Mouse (Mus musculus): ENCODE measurements at regions not wholly inside any gene's neighbourhood (a gene's known extent, or its start where the extent isn't known, plus 50 kb on each side); places are given as distances from the start of the nearest gene placed in this dataset.
"Not testable (repeated sequence)": the region's sequence is repeated elsewhere in the genome, so short reads cannot be mapped to it uniquely, and the experiment has no call there.

DNA sequence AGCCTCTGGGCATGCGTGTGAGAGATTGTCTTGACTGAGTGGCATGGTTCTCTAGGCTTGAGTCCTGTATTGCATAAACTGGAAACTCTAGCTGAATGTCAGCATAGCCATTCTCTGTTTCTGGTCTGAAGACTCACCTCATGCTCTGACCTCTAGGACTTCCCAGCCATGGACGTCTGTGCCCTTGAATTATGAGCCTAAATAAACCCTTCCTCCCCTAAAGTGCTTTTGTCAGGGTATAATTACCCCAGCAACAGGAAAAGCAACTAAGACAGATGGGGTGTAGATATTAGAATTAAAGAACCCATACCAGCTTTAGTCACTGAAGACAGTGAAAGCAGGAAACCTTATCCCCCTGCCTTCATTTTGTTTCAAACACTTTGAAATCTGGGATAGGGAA lies 253.3 kb downstream of the Tpbg start:
- DNase-seq = no peak

GRCm38 (mm10) chr9:86096246-86096645 lies 254.1 kb downstream of the Tpbg start:
- DNase-seq = no peak

- no peak for DNase-seq
These were observed 257.1 kb downstream of the Tpbg start for GRCm38 (mm10) chr9:86099325-86099724.

DNA sequence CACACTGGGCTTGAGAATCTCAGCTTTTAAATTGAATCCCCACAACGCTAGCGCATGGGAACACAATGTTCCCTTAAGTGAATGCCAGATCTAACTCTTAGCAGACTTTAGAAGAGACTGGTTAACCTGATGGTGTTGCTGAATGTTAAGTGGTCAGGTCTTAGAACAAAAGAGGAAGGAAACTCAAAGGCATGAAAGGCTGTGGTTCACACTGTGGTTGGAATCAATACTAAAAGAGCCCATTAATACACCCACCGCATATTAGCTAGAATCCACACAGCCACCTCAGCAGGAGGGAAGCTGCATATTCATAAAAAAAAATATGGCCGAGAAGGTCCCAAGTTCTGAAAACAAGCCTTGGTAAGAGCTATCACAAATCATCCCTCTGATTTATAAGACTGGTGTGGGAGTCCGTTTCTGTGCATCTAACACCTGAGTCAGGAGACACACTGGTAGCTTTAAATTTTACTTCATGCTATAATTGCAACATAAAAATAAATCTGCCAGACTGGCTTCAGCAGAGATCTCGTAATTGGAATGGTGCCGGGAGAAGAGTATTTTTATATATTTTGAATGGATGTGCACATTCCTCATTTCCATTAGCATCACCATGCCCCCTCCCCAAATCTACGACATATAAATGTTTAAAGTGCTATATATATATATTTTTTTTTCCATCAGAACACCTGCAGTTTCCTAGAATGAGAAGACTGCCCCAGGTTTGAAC lies 259.3 kb downstream of the Tpbg start:
- DNase-seq = no peak

DNA sequence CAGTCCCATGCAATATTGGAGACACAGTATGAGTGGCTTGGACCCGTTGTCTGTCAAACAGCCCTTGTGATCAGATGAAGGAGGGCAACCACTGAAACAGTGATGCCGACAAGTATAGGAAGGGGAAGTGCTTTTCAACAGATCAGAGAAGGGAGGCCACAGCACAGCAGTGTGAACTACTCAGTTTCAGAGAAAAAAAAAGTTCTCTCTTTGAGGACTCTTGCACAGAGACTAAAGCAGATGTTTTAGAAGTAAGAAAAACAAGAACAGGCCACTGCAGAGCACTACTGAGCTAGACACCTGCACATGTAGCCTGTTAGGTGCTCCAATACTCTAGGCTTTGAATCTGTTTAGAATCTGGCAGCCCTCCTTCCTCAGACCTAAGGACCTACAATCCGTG lies 261.4 kb downstream of the Tpbg start:
- DNase-seq = peak; percentile 18

DNA sequence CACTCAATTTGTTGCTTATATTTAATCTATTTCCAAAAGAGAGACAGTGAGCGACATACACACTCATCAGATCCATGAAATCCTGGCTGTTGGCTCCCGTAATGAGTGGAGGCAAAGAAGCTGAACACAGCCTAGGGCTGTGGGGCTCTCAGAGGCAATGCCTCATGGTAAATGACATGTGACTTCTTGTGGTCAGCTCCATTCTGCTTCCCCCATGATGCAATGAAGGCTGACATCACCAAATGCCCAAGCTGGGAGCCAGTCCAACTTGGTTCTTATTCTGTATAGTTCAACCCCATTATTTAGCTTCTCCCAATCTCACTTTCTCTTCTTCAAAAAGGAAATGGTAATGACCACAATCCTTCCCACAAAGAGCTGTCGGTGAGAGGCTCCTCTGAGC lies 262.5 kb downstream of the Tpbg start:
- DNase-seq = no peak

- DNase-seq = no peak
These were observed 263.7 kb downstream of the Tpbg start for GRCm38 (mm10) chr9:86105851-86106250.

GRCm38 (mm10) chr9:86109906-86110305 lies 267.7 kb downstream of the Tpbg start:
- no peak for DNase-seq

DNA sequence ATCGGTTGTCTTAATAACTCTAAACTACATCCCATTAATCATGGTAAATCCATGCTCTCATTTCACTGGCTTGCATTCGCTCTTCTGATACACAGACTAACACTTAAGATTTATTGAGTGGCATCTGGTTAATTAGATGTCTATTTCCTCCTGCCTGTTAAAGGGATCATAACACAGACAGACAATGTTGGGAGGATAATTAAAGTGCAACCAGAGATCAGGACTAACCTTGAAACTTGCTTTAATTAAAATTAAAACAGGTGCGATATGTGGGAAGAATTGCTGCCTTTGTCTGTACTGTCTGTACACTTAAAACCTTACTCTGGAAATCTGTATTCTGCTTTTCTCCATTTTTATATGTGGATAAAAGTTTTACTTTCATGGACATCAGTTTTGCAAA lies 277.2 kb downstream of the Tpbg start:
- no peak for DNase-seq

DNA sequence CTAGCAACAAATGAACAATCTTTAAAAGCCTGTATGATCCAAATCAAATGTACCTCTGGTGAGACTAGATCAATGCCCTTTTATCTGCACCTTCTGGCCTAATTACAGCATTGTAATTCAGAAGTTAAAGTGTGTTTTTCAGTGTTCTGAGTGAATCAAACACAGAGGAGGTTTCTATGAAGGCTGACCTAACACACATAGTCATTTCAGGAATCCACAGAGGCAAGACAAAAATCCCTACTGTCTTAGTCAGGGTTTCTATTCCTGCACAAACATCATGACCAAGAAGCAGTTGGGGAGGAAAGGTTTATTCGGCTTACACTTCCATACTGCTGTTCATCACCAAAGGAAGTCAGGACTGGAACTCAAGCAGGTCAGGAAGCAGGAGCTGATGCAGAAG lies 293.4 kb downstream of the Tpbg start:
- not testable (repeated sequence) for DNase-seq

DNA sequence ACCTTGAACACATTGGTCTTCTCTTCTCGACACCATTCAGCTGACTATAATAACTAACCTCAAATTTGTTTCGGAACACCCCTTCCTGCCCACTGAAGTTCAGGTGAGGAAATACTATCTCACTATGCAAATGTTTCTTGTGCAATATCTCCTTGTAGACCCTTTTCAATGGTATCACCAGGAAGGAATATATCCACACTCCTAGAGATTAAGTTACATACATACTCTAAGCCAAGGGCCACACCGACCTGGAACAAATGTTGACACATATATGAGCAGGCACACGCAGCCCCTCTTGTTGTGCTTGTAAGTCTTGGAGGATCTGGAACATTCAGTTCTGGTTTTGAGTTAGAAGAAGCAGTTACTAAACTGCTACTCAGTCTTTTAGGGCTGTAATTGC lies 303.7 kb downstream of the Tpbg start:
- no peak for DNase-seq

DNA sequence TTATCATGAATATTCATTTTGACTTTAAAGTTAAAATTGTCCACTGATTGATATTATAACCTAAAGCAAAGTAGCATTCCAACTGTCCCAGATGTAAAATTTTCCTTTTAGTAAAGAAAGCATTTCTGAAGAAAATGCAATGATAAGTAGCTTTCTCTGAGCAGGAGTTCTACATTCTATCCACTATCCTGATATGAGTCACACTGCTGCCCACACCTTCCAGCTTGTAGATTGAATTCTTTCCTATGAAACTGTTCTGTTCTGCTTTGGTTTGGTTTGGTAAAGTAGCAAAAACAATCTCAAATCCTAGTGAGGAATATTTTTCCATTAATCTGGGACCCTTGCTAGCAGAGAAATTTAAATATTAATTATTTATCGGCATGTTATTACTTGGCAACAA lies 304.4 kb downstream of the Ube2cbp start:
- DNase-seq = no peak

DNA sequence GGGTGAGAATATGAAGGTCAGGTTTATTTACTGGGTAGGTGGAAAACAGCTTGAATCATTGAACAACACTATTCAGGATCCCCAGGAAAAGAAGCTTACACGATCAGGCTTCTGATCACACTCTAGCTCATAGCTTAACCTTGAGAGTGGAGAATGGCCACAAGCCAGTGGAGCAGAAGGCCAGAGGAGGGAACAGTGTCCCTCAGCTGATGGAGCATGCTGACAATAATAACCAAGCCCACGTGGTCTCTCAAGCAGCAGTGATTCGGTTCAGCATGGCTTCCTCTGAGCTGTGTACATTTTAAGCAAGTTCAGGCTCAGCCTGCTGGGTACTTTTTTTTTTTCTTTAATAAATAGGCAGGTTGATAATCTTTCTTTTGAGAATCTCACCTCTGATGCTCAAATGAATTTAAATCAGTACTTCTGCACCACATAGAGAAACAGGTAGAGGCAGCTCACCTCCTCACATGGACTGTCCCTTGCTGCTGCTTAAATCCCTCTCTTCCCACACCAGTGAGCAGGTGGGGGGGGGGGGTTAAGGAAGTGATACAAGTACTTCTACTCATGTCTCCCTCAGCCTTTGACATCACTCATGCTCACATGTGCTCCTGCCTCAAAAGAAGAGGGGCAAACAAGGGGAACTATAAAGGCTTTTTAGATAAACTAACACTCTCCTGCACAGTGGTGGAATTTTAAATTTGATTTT lies 298.2 kb downstream of the Ube2cbp start:
- no peak for DNase-seq

- no peak for DNase-seq
These were observed 294.0 kb downstream of the Ube2cbp start for GRCm38 (mm10) chr9:86170756-86171155.

GRCm38 (mm10) chr9:86186751-86187747 lies 277.7 kb downstream of the Ube2cbp start:
- no peak for DNase-seq

- DNase-seq = no peak
These were observed 275.9 kb downstream of the Ube2cbp start for GRCm38 (mm10) chr9:86188873-86189272.

- DNase-seq = no peak
These were observed 259.7 kb downstream of the Ube2cbp start for GRCm38 (mm10) chr9:86205041-86205440.

DNA sequence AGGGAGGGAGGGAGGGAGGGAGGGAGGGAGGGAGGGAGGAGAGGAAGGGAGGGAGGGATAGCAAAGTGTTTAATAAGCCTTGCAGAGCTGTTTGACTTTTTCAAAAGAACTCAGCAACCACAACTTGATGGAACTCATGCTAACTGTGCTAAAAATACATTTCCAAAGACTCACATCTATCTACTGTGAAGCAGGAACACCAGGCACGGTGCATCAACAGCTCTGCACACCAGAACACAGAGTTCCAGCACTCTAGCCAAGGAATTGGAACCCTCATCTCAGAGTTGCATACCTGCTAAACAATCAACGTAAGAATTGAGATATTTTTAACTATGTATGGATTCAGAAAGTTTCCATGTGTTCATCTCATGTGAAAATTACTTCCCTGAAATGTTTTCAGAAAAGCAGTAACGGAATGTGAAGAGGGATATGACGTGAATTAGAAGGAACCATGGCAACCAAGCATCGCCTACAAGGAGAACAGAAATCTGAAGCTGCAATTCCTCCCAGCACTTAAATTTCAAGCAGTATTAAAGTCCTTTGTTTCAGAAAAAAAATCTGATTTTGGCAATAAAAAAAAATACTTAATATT lies 256.3 kb downstream of the Ube2cbp start:
- DNase-seq = no peak

DNA sequence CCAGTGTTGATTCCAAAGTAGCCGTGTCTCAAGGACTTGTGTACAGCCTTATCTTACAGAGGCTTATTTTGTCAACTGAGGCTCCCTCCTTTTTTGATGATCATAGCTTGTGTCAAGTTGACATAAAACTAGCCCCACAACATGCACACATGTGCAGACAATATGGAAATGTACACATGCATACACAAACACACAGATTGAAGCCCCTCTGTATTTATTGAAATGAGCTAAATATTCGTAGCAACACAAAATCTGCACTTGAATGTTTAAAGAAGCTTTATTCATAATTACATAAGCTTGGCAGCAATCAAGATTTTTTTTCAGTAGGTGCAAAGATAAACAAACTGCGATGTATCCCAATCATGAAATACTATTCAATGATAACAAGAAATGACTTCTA lies 253.5 kb downstream of the Ube2cbp start:
- DNase-seq = no peak

- no peak for DNase-seq
These were observed 245.1 kb downstream of the Ube2cbp start for GRCm38 (mm10) chr9:86219669-86220068.

- no peak for DNase-seq
These were observed 240.2 kb downstream of the Ube2cbp start for GRCm38 (mm10) chr9:86224530-86224929.

DNA sequence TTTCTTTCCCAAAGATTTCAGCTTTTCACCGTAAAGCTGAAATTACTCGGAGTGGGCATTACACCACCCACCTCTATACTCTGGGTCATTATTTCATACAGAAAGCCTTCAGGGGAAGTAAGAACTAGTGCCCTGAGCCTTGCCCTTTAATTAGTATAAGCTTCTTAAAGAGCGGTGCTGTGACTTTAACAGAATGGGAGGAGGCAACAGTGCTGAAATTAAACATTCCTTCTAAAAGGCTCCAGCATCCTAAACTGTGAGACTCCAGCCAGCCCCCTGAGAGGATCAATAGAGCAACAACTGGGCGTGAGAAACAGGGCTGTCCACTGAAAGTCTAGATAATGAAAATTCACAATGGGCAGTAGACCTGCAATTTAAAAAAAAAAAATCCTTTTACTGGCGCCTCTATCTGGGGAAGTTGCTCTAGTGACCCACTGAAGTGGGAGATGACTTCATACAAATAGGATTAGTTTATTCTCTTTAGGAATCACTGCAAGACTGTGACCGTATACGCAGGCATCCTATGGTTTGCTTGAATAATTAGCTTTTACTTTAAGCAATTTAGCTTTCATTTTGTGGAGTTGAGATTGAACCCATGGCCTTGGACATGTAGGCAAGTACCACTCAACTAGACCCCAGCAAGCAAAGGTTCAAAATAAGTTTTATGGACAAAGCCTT lies 233.9 kb downstream of the Ube2cbp start:
- no peak for DNase-seq

All from thymus, postnatal 14 days (tissue).